Mouse (Mus musculus) splenic B cell, adult 2 months (primary cell): Measurements from ENCODE around the gene Bod1l.

Source experiments
- DNase-seq: peaks from one replicate; pipeline ENCODE4 v3.0.0-alpha.2; 2011; ENCODE audit warnings: low read depth, low spot score
- H3K27me3 ChIP-seq: 2 replicates; pipeline ENCODE4 v1.6.1; 2012; ENCODE audit warnings: mild to moderate bottlenecking, low read length, moderate library complexity, mixed read lengths; ENCODE audit not compliant: control insufficient read depth, poor library complexity, insufficient read depth, severe bottlenecking
- H3K36me3 ChIP-seq: 2 replicates; pipeline ENCODE4 v1.6.1; 2012; ENCODE audit warnings: mild to moderate bottlenecking, low read length, moderate library complexity, mixed read lengths; ENCODE audit not compliant: control insufficient read depth, poor library complexity, insufficient read depth, severe bottlenecking

Gene Bod1l

GRCm38 (mm10) chr5:41821158-41821557 is 23.0 kb downstream of the Bod1l start:
- no peak for DNase-seq
- Histone ChIP-seq H3K27me3 (no peaks in the 10 kb centered on the region), H3K36me3 (peaks cover 20% of the 10 kb centered on the region)

- Histone ChIP-seq H3K36me3 (peaks cover 18% of the 10 kb centered on the region), H3K27me3 (no peaks in the 10 kb centered on the region)
- no peak for DNase-seq
Measured at GRCm38 (mm10) chr5:41820530-41820929, 23.6 kb downstream of the Bod1l start.

GRCm38 (mm10) chr5:41812516-41812915 is 31.6 kb downstream of the Bod1l start:
- H3K36me3 ChIP-seq = peaks cover 9% of the 10 kb centered on the region
- H3K27me3 ChIP-seq = no peaks in the 10 kb centered on the region
- DNase-seq = no peak

- DNase-seq = no peak
- H3K36me3 ChIP-seq = peaks cover 11% of the 10 kb centered on the region
- no peaks in the 10 kb centered on the region for H3K27me3 ChIP-seq
Measured at GRCm38 (mm10) chr5:41811279-41811678, 32.8 kb downstream of the Bod1l start.

- no peak for DNase-seq
- H3K27me3 ChIP-seq = no peaks in the 10 kb centered on the region
Measured at GRCm38 (mm10) chr5:41807383-41807782, 36.7 kb downstream of the Bod1l start.

GRCm38 (mm10) chr5:41806176-41806575 is 37.9 kb downstream of the Bod1l start:
- Histone ChIP-seq H3K36me3 (peaks cover 11% of the 10 kb centered on the region; the same call in 1 of the 2 replicates), H3K27me3 (no peaks in the 10 kb centered on the region)
- DNase-seq = no peak

More at GRCm38 (mm10) chr5:41807383-41807782, 36.7 kb downstream of the Bod1l start:
- H3K36me3 ChIP-seq = peaks cover 17% of the 10 kb centered on the region

- Histone ChIP-seq H3K27me3 (no peaks in the 10 kb centered on the region), H3K36me3 (peaks cover 10% of the 10 kb centered on the region; the same call in 1 of the 2 replicates)
- no peak for DNase-seq
Measured at GRCm38 (mm10) chr5:41805085-41805484, 39.0 kb downstream of the Bod1l start.

GRCm38 (mm10) chr5:41804643-41805042 is 39.5 kb downstream of the Bod1l start:
- Histone ChIP-seq H3K27me3 (no peaks in the 10 kb centered on the region), H3K36me3 (peaks cover 10% of the 10 kb centered on the region; the same call in 1 of the 2 replicates)
- no peak for DNase-seq

GRCm38 (mm10) chr5:41801622-41802021 is 42.5 kb downstream of the Bod1l start:
- H3K27me3 ChIP-seq = no peaks in the 10 kb centered on the region
- H3K36me3 ChIP-seq = peaks cover 12% of the 10 kb centered on the region; the same call in 1 of the 2 replicates
- DNase-seq = no peak

- no peak for DNase-seq
- Histone ChIP-seq H3K36me3 (peaks cover 21% of the 10 kb centered on the region), H3K27me3 (no peaks in the 10 kb centered on the region)
Measured at GRCm38 (mm10) chr5:41794434-41794833, 49.7 kb downstream of the Bod1l start.

- DNase-seq = no peak
- peaks cover 23% of the 10 kb centered on the region; the same call in 1 of the 2 replicates for H3K36me3 ChIP-seq
Measured at GRCm38 (mm10) chr5:41790517-41790916, 53.6 kb downstream of the Bod1l start.

GRCm38 (mm10) chr5:41788877-41789276 is 55.2 kb downstream of the Bod1l start:
- no peak for DNase-seq
- no peaks in the 10 kb centered on the region for H3K27me3 ChIP-seq
- peaks cover 16% of the 10 kb centered on the region; the same call in 1 of the 2 replicates for H3K36me3 ChIP-seq

More at GRCm38 (mm10) chr5:41790517-41790916, 53.6 kb downstream of the Bod1l start:
- no peaks in the 10 kb centered on the region for H3K27me3 ChIP-seq

GRCm38 (mm10) chr5:41781890-41782289 is 62.2 kb downstream of the Bod1l start:
- H3K36me3 ChIP-seq = peaks cover 4% of the 10 kb centered on the region; the same call in 1 of the 2 replicates
- no peaks in the 10 kb centered on the region for H3K27me3 ChIP-seq
- DNase-seq = no peak

GRCm38 (mm10) chr5:41780026-41780425 is 64.1 kb downstream of the Bod1l start:
- Histone ChIP-seq H3K27me3 (no peaks in the 10 kb centered on the region), H3K36me3 (no peaks in the 10 kb centered on the region)
- DNase-seq = no peak

GRCm38 (mm10) chr5:41775728-41776127 is 68.4 kb downstream of the Bod1l start:
- no peak for DNase-seq
- Histone ChIP-seq H3K36me3 (no peaks in the 10 kb centered on the region), H3K27me3 (no peaks in the 10 kb centered on the region)

GRCm38 (mm10) chr5:41775273-41775672 is 68.8 kb downstream of the Bod1l start:
- H3K36me3 ChIP-seq = no peaks in the 10 kb centered on the region
- no peak for DNase-seq
- no peaks in the 10 kb centered on the region for H3K27me3 ChIP-seq
